Mouse (Mus musculus): ENCODE measurements at regions not wholly inside any gene's neighbourhood (a gene's known extent, or its start where the extent isn't known, plus 50 kb on each side); places are given as distances from the start of the nearest gene placed in this dataset.

DNA sequence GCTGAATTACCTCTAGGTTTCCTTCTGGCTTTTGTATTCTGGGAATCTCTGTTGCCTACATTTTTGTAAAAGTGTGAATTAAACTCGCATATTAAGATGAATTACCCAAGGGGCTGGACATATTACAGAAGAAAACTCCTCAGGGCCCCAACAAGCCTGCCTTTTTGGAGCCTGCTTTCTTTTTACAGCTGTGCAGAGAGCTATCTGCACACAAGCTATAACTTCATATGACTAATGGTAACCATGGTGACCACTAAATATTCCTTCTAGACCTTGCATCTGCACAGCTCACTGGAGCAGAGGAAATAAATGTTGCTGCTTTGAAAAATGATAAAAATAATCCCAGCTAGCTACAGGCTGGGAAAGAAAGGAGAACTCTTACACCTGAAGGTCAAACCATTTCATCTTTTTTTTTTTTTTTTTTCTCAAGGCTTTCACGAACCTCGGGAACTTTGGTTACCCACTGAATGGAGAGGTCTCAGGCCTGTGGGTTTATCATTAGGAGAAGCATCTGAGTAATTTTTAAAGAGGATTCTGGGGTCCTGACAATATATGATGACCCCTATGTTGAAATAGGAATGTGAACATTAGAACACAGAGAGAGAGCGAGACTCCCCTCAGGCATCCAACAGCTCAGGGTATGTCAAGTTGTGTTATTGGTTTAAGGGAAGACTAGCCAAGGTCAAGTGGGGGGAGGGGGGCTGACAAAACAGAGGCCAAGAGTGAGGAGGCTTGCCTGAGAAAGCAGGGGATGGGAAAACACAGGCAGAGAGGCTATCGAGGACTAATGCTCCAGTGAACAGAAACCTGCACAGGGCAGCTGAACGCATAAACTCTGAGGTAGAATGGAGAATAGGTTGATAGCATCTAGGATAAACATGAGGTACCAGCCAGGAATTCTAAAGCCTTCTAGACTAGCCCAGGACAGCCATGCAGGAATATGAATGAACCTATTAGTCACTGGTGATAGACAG is 188.4 kb downstream of the Phlda1 start:
- WGBS, result 45% methylated on average over 6 of the region's 6 CpGs
- Histone ChIP-seq H3K27ac (ENCODE audit: low read depth, low read length) (no peak overlapping the region), H3K27me3 (replicated peaks; ENCODE audit: control insufficient read depth, insufficient read depth, low read length) (no peaks in the 10 kb centered on the region), H3K4me2 (replicated peaks; ENCODE audit: low read depth) (no peak overlapping the region), H3K36me3 (ENCODE audit: control insufficient read depth, insufficient read depth) (no peaks in the 10 kb centered on the region), H3K4me3 (ENCODE audit: low read depth, low read length) (no peak overlapping the region), H3K9ac (ENCODE audit: low read depth, low read length) (no peak overlapping the region), H3K4me1 (replicated peaks; ENCODE audit: control insufficient read depth, insufficient read depth, low read length) (0 out of 2 replicates have a peak, but pooled peaks cover 10% of the 10 kb centered on the region), H3K9me3 (ENCODE audit: control insufficient read depth) (no peaks in the 10 kb centered on the region)
- TF ChIP-seq CTCF (IDR thresholded peaks at IDR 0.05; ENCODE audit: low read depth), result no peak
- ATAC-seq, result no peak; the same call in 1 of the 2 replicates

- Histone ChIP-seq H3K36me3 (ENCODE audit: control insufficient read depth, insufficient read depth) (no peaks in the 10 kb centered on the region), H3K27ac (ENCODE audit: low read depth, low read length) (no peak overlapping the region), H3K9ac (ENCODE audit: low read depth, low read length) (no peak overlapping the region), H3K4me2 (replicated peaks; ENCODE audit: low read depth) (no peak overlapping the region), H3K9me3 (ENCODE audit: control insufficient read depth) (no peaks in the 10 kb centered on the region), H3K4me1 (replicated peaks; ENCODE audit: control insufficient read depth, insufficient read depth, low read length) (0 out of 2 replicates have a peak, but pooled peaks cover 5% of the 10 kb centered on the region), H3K27me3 (replicated peaks; ENCODE audit: control insufficient read depth, insufficient read depth, low read length) (no peaks in the 10 kb centered on the region), H3K4me3 (ENCODE audit: low read depth, low read length) (no peak overlapping the region)
- no peak for ATAC-seq
- WGBS, result 56% methylated on average over 4 of the region's 4 CpGs
- no peak for TF ChIP-seq CTCF (IDR thresholded peaks at IDR 0.05; ENCODE audit: low read depth)
Measured at GRCm38 (mm10) chr10:111695918-111696760, 190.1 kb downstream of the Phlda1 start.

DNA sequence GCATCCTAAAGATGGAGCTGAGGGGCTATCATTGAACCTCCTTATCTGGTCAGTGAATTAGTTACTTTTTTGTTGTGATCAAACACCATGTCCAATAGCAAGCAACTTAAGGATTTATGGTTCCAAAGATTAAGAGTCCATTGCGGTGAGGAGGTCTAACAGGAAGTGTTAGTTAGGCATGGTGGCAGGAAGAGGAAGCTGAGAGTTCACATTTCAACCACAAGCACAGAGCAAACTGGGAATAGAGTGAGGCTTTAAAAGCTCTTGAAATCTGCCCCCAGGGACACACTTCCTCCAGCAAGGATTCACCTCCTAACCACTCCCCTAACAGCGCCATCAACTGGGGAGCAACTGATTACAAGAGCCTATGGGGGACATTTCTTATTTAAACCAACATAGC is 190.9 kb downstream of the Phlda1 start:
- no peak for TF ChIP-seq CTCF (IDR thresholded peaks at IDR 0.05; ENCODE audit: low read depth)
- WGBS, result 60% methylated on average over 2 of the region's 2 CpGs
- H3K27ac ChIP-seq (ENCODE audit: low read depth, low read length), result no peak overlapping the region
- H3K36me3 ChIP-seq (ENCODE audit: control insufficient read depth, insufficient read depth), result no peaks in the 10 kb centered on the region
- H3K4me2 ChIP-seq (replicated peaks; ENCODE audit: low read depth), result no peak overlapping the region
- H3K27me3 ChIP-seq (replicated peaks; ENCODE audit: control insufficient read depth, insufficient read depth, low read length), result no peaks in the 10 kb centered on the region
- ATAC-seq, result no peak
- H3K4me1 ChIP-seq (replicated peaks; ENCODE audit: control insufficient read depth, insufficient read depth, low read length), result 0 out of 2 replicates have a peak, but pooled peaks cover 5% of the 10 kb centered on the region
- H3K9ac ChIP-seq (ENCODE audit: low read depth, low read length), result no peak overlapping the region
- no peak overlapping the region for H3K4me3 ChIP-seq (ENCODE audit: low read depth, low read length)
- H3K9me3 ChIP-seq (ENCODE audit: control insufficient read depth), result no peaks in the 10 kb centered on the region

- no peak for ATAC-seq
- WGBS, result 75% methylated on average over 16 of the region's 16 CpGs
Measured at GRCm38 (mm10) chr10:111699557-111700508, 193.7 kb downstream of the Phlda1 start.

GRCm38 (mm10) chr10:111700570-111700969 is 194.5 kb downstream of the Phlda1 start:
- Histone ChIP-seq H3K36me3 (ENCODE audit: control insufficient read depth, insufficient read depth) (no peaks in the 10 kb centered on the region), H3K9ac (ENCODE audit: low read depth, low read length) (no peak overlapping the region), H3K4me2 (replicated peaks; ENCODE audit: low read depth) (no peak overlapping the region), H3K4me1 (replicated peaks; ENCODE audit: control insufficient read depth, insufficient read depth, low read length) (no peaks in the 10 kb centered on the region), H3K27me3 (replicated peaks; ENCODE audit: control insufficient read depth, insufficient read depth, low read length) (no peaks in the 10 kb centered on the region), H3K9me3 (ENCODE audit: control insufficient read depth) (no peaks in the 10 kb centered on the region), H3K27ac (ENCODE audit: low read depth, low read length) (no peak overlapping the region), H3K4me3 (ENCODE audit: low read depth, low read length) (no peak overlapping the region)
- TF ChIP-seq CTCF (IDR thresholded peaks at IDR 0.05; ENCODE audit: low read depth), result no peak
- WGBS, result 87% methylated on average over 3 of the region's 3 CpGs
- ATAC-seq, result no peak

More at GRCm38 (mm10) chr10:111699557-111700508, 193.7 kb downstream of the Phlda1 start:
- H3K4me3 ChIP-seq (ENCODE audit: low read depth, low read length), result no peak overlapping the region
- no peak for TF ChIP-seq CTCF (IDR thresholded peaks at IDR 0.05; ENCODE audit: low read depth)
- no peaks in the 10 kb centered on the region for H3K27me3 ChIP-seq (replicated peaks; ENCODE audit: control insufficient read depth, insufficient read depth, low read length)
- no peaks in the 10 kb centered on the region for H3K4me1 ChIP-seq (replicated peaks; ENCODE audit: control insufficient read depth, insufficient read depth, low read length)
- H3K9ac ChIP-seq (ENCODE audit: low read depth, low read length), result no peak overlapping the region
- no peaks in the 10 kb centered on the region for H3K36me3 ChIP-seq (ENCODE audit: control insufficient read depth, insufficient read depth)
- H3K4me2 ChIP-seq (replicated peaks; ENCODE audit: low read depth), result no peak overlapping the region
- H3K27ac ChIP-seq (ENCODE audit: low read depth, low read length), result no peak overlapping the region
- H3K9me3 ChIP-seq (ENCODE audit: control insufficient read depth), result no peaks in the 10 kb centered on the region
